Mouse (Mus musculus) E14TG2a.4 (cell line): ENCODE results near the gene Elk3.

Experiments used
- H3K27me3 ChIP-seq: 2 replicates; pipeline ENCODE4 v1.6.1; 2014; ENCODE audit warnings: low read length, control low read depth; ENCODE audit not compliant: insufficient read depth
- H3K36me3 ChIP-seq: 2 replicates; pipeline ENCODE4 v1.6.1; 2014; ENCODE audit warnings: low read length, control low read depth; ENCODE audit not compliant: insufficient read depth
- H3K4me1 ChIP-seq: replicated peaks from 2 replicates; pipeline ENCODE4 v1.6.1; 2014; ENCODE audit warnings: low read depth, low read length, control low read depth
- H3K4me3 ChIP-seq: replicated peaks from 2 replicates; pipeline ENCODE4 v1.5.1; 2014; ENCODE audit warnings: mild to moderate bottlenecking, low read length
- H3K9me3 ChIP-seq: 2 replicates; pipeline ENCODE4 v1.6.1; 2014; ENCODE audit warnings: low read length, control low read depth
- CTCF ChIP-seq: conservative IDR thresholded peaks from 2 replicates; pipeline ENCODE4 v1.5.1; 2014; ENCODE audit warnings: low read length
- NANOG ChIP-seq: IDR thresholded peaks from 2 replicates; pipeline ENCODE4 v1.6.1; 2014; ENCODE audit warnings: borderline replicate concordance, low read length, mixed read lengths
- POU5F1 ChIP-seq: IDR thresholded peaks from 2 replicates; pipeline ENCODE4 v1.6.1; 2014; ENCODE audit warnings: low read length, borderline replicate concordance

Elk3 gene

GRCm38 (mm10) chr10:93215051-93215763, 95.7 kb downstream of the Elk3 start:
- peaks cover 50% of the 10 kb centered on the region for H3K36me3 ChIP-seq
- H3K9me3 ChIP-seq, result no peaks in the 10 kb centered on the region
- no peak for TF ChIP-seq CTCF
- TF ChIP-seq POU5F1, result no peak
- TF ChIP-seq NANOG, result no peak
- no peaks in the 10 kb centered on the region for H3K27me3 ChIP-seq
- peaks cover 30% of the 10 kb centered on the region for H3K4me1 ChIP-seq
- no peak overlapping the region for H3K4me3 ChIP-seq

DNA sequence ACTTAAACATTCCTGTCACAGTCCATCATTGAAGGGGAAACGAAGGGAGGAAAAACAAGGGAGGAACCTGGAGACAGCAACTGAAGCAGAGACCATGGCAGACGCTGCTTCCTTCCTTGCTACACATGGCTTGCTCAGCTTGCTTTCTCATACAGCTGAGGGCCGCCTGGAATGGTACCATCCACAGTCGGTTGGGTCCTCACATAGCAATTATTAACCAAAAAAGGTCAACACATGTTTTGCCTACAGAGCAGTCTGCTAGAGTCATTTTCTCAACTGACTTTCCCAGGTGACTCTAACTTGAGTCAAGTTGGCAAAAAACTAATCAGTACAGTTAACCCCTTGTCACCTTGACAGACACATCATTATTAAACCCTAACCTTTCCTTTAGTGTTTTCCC, 96.7 kb downstream of the Elk3 start:
- Histone ChIP-seq H3K36me3 (peaks cover 50% of the 10 kb centered on the region), H3K4me3 (no peak overlapping the region), H3K4me1 (peaks cover 30% of the 10 kb centered on the region), H3K27me3 (no peaks in the 10 kb centered on the region), H3K9me3 (no peaks in the 10 kb centered on the region)
- TF ChIP-seq NANOG (no peak), POU5F1 (no peak), CTCF (no peak)

DNA sequence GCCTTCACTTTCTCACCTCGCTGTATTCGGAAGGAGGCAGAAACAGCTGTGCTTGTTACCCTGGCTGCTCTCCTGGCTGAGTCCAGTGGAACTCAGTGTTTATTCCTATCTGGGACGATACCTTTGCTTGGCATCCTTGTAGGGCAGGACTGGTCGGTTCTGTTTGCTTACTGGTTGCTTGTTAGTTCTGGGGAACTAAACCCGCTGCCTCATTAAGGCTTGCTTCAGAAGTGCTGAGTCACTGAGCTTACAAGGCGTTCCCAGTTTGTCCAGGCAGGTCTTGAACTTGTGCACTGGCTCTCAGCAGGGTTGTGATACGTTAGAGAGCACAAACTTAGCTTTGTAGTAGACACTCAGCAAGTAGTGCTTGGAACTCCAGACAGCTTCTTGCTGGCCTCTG, 97.6 kb downstream of the Elk3 start:
- Histone ChIP-seq H3K9me3 (no peaks in the 10 kb centered on the region), H3K4me3 (no peak overlapping the region), H3K27me3 (no peaks in the 10 kb centered on the region), H3K4me1 (peaks cover 30% of the 10 kb centered on the region), H3K36me3 (peaks cover 49% of the 10 kb centered on the region)
- TF ChIP-seq CTCF (no peak), POU5F1 (no peak), NANOG (no peak)

DNA sequence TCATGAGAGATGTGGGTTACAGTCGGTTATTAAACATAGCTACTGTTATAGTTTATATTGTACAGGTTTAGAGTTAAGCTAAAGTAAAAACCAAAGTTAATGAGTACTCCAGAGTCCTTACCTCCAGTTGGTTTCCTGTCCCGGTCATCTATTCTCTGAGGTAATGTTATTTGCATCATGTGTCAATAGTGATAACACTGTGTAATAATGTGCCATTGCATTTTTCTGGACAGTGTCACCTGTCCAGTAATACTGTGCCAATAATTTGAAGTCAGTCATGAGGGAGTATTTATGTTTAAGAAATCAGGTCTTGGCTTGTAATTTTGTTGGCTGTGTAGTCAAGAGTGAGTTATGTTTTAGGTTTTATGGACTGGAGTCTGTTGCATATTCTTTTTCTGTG, 98.2 kb downstream of the Elk3 start:
- no peaks in the 10 kb centered on the region for H3K27me3 ChIP-seq
- H3K9me3 ChIP-seq, result no peaks in the 10 kb centered on the region
- H3K4me1 ChIP-seq, result peaks cover 30% of the 10 kb centered on the region
- peaks cover 45% of the 10 kb centered on the region for H3K36me3 ChIP-seq
- no peak for TF ChIP-seq POU5F1
- TF ChIP-seq CTCF, result no peak
- TF ChIP-seq NANOG, result no peak
- no peak overlapping the region for H3K4me3 ChIP-seq

DNA sequence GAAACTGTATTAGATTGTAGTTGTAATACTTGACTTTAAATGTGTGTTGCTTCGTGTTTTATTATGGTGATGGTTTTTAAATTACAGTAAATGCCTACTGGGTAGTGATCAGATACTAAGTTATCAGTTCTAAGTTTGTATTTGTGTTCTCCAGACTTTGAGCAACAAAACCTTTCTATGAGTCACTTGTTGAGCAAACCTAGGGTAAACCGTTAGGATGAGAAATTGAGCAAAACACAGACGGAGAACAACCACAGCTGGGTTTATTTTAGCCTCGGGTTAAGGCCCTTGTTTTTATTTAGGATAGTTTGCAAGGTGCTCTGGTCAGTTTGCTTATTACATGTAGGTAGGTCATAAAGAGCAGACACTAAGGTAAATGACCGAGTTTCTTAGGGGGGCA, 103.8 kb downstream of the Elk3 start:
- no peak for TF ChIP-seq POU5F1
- no peak for TF ChIP-seq NANOG
- TF ChIP-seq CTCF, result no peak
- H3K9me3 ChIP-seq, result no peaks in the 10 kb centered on the region
- no peak overlapping the region for H3K4me3 ChIP-seq
- H3K27me3 ChIP-seq, result no peaks in the 10 kb centered on the region
- H3K36me3 ChIP-seq, result peaks cover 11% of the 10 kb centered on the region
- peaks cover 9% of the 10 kb centered on the region for H3K4me1 ChIP-seq

- Histone ChIP-seq H3K9me3 (no peaks in the 10 kb centered on the region), H3K4me1 (peaks cover 10% of the 10 kb centered on the region), H3K36me3 (0 out of 2 replicates have a peak, but pooled peaks cover 4% of the 10 kb centered on the region), H3K27me3 (no peaks in the 10 kb centered on the region), H3K4me3 (no peak overlapping the region)
- TF ChIP-seq NANOG (no peak), CTCF (no peak), POU5F1 (no peak)
Observed at GRCm38 (mm10) chr10:93205287-93205956, 105.5 kb downstream of the Elk3 start.

GRCm38 (mm10) chr10:93201846-93202458, 109.0 kb downstream of the Elk3 start:
- no peaks in the 10 kb centered on the region for H3K36me3 ChIP-seq
- H3K4me1 ChIP-seq, result peaks cover 10% of the 10 kb centered on the region
- no peaks in the 10 kb centered on the region for H3K27me3 ChIP-seq
- no peak overlapping the region for H3K4me3 ChIP-seq
- H3K9me3 ChIP-seq, result no peaks in the 10 kb centered on the region
- TF ChIP-seq POU5F1, result no peak

DNA sequence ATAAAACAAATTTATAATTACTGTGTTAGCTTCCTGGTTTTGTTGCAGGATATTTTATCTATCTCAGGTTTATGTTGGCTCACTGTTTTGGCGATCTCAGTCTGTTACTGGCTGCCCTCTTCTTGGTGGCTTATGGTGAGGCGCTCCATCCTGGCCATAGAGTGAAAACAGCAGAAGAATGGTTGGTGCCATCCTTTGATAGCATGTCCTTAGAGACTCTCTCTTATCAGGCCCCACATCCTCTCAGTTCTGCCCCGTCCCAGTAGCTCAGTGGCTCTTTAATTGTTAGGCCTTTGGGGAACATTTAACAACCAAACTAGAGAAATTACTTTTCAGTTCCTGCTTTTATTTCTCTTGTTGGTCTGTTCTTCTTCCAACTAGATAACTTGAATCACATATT, 112.0 kb downstream of the Elk3 start:
- TF ChIP-seq NANOG, result no peak
- TF ChIP-seq CTCF, result no peak
- no peak for TF ChIP-seq POU5F1

More for the DNA sequence above, 112.0 kb downstream of the Elk3 start:
- no peaks in the 10 kb centered on the region for H3K9me3 ChIP-seq
- no peaks in the 10 kb centered on the region for H3K36me3 ChIP-seq
- no peaks in the 10 kb centered on the region for H3K27me3 ChIP-seq
- no peak overlapping the region for H3K4me3 ChIP-seq
- H3K4me1 ChIP-seq, result peaks cover 15% of the 10 kb centered on the region
